Mouse (Mus musculus) liver, postnatal 0 days (tissue): Measurements from ENCODE around the gene Gabrb1.

ENCODE experiments used
- CTCF ChIP-seq: sonication (generic); IDR thresholded peaks from 2 replicates; pipeline ENCODE4 v1.5.1; 2016; ENCODE audit warnings: antibody characterized with exemption, low read depth
- EP300 ChIP-seq: IDR thresholded peaks from 2 replicates; pipeline ENCODE4 v1.6.1; 2016; ENCODE audit warnings: antibody characterized with exemption, low read depth, mild to moderate bottlenecking

- TF ChIP-seq EP300 (no peak), CTCF (no peak)
Measured at GRCm38 (mm10) chr5:72068826-72069225, 410.9 kb downstream of the Gabrb1 start.
